Mouse (Mus musculus): Measurements from ENCODE around the gene Ormdl2.

The Ormdl2 gene

GRCm38 (mm10) chr10:128804271-128805091 lies 17.0 kb downstream of the Ormdl2 start, which contains the start of gene Tmem198b:
Tmem198b (minus strand) TSS chr10:128804370.
- DNase-seq (ENCODE audit: extremely low read depth, insufficient read length, low spot score), result no peak

GRCm38 (mm10) chr10:128803771-128804270 lies 17.6 kb downstream of the Ormdl2 start, which contains the start of gene Dnajc14:
Dnajc14 (plus strand) TSS chr10:128804062.
- peak; percentile 75 for DNase-seq (ENCODE audit: extremely low read depth, insufficient read length, low spot score)

- peak; percentile 68 for DNase-seq (ENCODE audit: extremely low read depth, insufficient read length, low spot score)
Observed at GRCm38 (mm10) chr10:128803361-128803760, 18.1 kb downstream of the Ormdl2 start.

GRCm38 (mm10) chr10:128802956-128803355 lies 18.5 kb downstream of the Ormdl2 start:
- DNase-seq (ENCODE audit: extremely low read depth, insufficient read length, low spot score), result no peak

GRCm38 (mm10) chr10:128801981-128802495 lies 19.4 kb downstream of the Ormdl2 start:
- no peak for DNase-seq (ENCODE audit: extremely low read depth, insufficient read length, low spot score)

- DNase-seq (ENCODE audit: extremely low read depth, insufficient read length, low spot score), result no peak
Observed at GRCm38 (mm10) chr10:128798676-128799075, 22.8 kb downstream of the Ormdl2 start.

GRCm38 (mm10) chr10:128795581-128795980 lies 25.9 kb downstream of the Ormdl2 start:
- no peak for DNase-seq (ENCODE audit: extremely low read depth, insufficient read length, low spot score)

GRCm38 (mm10) chr10:128794391-128794790 lies 27.1 kb downstream of the Ormdl2 start:
- DNase-seq (ENCODE audit: extremely low read depth, insufficient read length, low spot score), result no peak

GRCm38 (mm10) chr10:128793258-128793657 lies 28.2 kb downstream of the Ormdl2 start:
- DNase-seq (ENCODE audit: extremely low read depth, insufficient read length, low spot score), result no peak

GRCm38 (mm10) chr10:128792041-128792440 lies 29.4 kb downstream of the Ormdl2 start:
- no peak for DNase-seq (ENCODE audit: extremely low read depth, insufficient read length, low spot score)

- DNase-seq (ENCODE audit: extremely low read depth, insufficient read length, low spot score), result peak; percentile 40
Observed at GRCm38 (mm10) chr10:128790398-128791124, 30.9 kb downstream of the Ormdl2 start, which contains the start of gene Mmp19. Mmp19 (plus strand) TSS chr10:128790910.

- DNase-seq (ENCODE audit: extremely low read depth, insufficient read length, low spot score), result no peak
Observed at GRCm38 (mm10) chr10:128780200-128780599, 41.2 kb downstream of the Ormdl2 start.

GRCm38 (mm10) chr10:128779011-128779795 lies 42.2 kb downstream of the Ormdl2 start:
- peak; percentile 77 for DNase-seq (ENCODE audit: extremely low read depth, insufficient read length, low spot score)

GRCm38 (mm10) chr10:128778441-128778840 lies 43.0 kb downstream of the Ormdl2 start:
- no peak for DNase-seq (ENCODE audit: extremely low read depth, insufficient read length, low spot score)

- no peak for DNase-seq (ENCODE audit: extremely low read depth, insufficient read length, low spot score)
Observed at GRCm38 (mm10) chr10:128773685-128774084, 47.8 kb downstream of the Ormdl2 start.

- no peak for DNase-seq (ENCODE audit: extremely low read depth, insufficient read length, low spot score)
Observed at GRCm38 (mm10) chr10:128772895-128773294, 48.5 kb downstream of the Ormdl2 start.
